Mouse (Mus musculus): ENCODE results near the gene Igsf9.
A peak's percentile ranks its signal among the peaks of the same experiment; 100 is the strongest.

Igsf9 gene

GRCm38 (mm10) chr1:172468301-172468877, 13.2 kb upstream of the Igsf9 start:
- no peak for DNase-seq (ENCODE audit: low spot score)

- DNase-seq (ENCODE audit: low spot score): no peak
Measured at GRCm38 (mm10) chr1:172469373-172469772, 12.2 kb upstream of the Igsf9 start.

DNA sequence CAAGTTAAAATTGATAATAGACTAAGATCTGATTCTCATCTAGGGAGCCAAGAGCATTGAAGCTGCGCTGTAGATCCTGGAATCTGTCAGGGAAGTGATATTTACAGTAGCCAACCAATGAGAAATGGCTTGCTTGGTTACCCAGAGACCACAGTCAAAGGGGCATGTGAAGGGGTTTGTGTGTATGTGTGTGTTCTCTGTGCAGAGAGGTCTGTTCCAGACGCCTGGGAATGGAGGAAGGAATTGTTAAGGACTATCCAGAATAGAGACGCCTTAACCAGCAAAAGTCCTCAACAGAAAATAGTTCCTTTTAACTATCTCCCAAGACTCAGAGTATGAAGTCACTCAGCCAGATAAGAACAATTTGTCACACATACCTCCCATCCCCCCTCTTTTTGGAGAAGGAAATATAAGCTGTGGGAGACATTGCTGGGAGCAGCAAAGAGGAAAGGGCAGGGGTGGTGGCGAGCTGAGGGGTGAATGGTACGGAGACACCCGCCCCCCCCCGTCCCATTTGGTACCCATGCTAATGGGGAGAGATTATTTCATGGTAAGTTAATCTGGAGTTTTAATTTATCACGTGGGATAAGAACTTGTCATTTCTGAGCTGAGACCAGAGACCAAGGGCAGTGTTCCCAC, 11.7 kb upstream of the Igsf9 start:
- no peak for DNase-seq (ENCODE audit: low spot score)

DNA sequence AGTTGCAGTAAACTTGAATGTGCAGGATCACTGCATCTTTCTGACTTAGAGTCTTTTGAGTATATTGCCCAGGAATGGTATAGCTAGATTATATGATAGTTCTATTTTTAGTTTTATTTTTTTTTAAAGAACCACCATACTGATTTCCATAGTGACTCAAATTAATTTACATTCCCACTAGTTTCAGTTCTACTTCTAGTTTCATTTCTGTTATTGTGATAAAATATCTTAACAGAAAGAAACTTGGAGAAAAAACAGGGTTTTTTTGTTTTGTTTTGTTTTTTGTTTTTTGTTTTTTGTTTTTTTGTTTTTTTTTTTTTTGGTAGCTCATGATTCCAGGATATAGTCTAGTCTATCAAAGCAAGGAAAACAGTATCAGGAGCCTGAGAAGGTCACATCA, 8.7 kb upstream of the Igsf9 start:
- no peak for DNase-seq (ENCODE audit: low spot score)

DNA sequence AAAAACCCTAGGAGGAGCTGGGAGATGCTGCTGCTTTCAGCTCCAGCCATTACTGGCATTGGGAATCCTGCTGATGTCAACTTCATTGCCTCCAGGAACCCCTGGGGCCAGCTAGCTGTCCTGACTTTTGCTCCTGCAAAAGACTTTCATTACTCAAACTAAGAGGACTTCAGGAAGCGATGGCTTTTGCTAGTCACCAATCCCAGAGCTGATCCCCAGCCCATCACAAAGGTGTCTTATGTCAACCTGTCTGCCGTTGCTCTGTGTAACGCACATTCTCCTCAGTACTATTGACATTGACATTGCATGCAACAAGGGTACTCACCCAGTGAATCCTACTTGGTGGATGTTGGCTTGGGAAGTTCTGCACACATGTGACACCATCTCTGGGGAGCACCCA, 7.4 kb upstream of the Igsf9 start:
- DNase-seq (ENCODE audit: low spot score): no peak

DNA sequence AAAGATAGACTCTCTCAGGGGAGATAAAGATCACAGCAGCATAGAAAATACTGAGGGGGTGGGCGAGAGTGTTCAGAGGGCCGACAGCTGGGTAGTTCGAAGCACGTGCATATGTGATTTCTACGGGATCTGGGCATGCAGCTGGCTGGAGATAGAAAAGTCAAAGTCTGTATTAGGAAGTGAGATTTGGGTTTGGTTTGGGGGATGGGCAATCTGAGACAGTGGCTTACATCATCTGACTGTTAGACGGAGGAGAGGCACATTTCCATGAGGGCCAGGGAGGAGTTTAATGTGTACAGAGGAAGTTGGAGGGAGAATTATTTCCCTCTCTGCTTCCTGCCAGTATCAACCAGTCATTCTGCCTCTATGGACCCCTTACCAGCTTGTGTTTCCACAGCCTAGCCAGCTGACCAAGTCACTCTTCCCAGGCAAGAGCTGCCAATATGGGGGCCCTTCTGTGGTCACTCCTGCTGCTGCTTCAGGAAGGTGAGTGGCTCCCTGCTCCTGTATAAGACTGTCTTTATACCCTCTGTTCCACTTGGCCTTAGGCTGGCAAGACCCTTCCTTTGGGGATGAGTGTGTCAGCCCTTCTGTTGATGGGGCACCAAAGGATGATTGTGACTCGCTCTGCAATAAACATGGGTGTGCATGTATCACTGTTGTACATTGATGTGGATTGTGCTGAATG, 6.4 kb upstream of the Igsf9 start, which contains the start of gene Slamf9:
TSS of gene Slamf9 (plus strand) at position 305 of the 688 bp plus-strand sequence.
- no peak for DNase-seq (ENCODE audit: low spot score)

DNA sequence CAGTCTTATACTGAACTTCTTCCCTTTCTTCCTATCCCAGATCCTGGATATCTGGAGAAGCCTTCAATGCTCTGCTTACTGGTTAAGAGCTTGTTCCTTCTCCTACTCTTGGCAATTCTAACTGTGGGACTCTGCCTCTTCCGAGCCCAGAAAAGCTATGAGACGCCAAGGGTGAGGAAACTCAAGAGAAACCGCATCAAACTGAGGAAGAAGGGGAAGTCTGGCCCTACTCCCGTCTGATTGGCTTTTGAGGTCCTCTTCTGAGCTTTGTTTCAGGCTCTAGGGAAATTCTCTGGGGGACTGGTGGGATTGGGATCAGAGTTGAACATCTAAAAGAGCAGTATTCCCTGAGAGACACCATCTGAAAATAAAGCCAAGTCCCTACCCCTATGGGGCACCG, 3.6 kb upstream of the Igsf9 start:
- DNase-seq (ENCODE audit: low spot score): no peak

DNA sequence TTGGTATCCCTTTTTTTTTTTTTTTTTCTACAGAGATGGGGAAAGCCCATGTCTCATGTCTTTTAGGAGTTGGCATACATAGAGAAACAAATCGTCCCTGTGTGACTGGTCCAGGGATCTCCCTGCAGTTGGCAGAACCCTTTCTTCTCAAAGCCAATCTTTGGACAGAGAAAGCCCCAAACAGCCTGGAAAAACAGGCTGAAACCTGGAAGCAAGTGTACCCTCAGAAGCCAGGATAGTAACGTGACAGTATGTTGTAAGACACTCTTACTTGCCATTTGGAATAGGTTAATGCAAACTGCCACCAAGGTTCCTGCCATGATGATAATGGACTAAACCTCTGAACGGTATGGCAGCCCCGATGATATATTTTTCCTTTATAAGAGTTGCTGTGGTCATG, 1.2 kb upstream of the Igsf9 start:
- no peak for DNase-seq (ENCODE audit: low spot score)

DNA sequence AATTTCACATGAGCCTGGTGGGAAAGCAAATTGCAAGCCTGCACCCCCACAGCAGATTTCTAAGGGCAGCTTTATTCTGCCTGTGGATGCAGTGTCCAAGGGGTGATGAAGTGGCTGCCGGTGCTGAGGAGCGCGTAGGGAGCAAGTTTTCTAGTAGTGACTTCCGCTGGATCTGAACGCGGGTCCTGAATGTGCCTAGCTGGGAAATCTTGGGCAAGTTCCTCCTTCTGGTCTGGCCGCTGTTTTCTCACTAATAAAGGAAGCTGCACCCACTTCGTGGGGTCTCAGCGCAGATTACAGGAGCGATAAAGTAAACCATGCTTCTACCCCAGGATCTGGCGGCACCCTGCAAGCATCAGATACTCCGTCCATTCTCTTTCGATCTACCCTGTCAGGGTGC, 477 bp upstream of the Igsf9 start:
- no peak for DNase-seq (ENCODE audit: low spot score)

DNA sequence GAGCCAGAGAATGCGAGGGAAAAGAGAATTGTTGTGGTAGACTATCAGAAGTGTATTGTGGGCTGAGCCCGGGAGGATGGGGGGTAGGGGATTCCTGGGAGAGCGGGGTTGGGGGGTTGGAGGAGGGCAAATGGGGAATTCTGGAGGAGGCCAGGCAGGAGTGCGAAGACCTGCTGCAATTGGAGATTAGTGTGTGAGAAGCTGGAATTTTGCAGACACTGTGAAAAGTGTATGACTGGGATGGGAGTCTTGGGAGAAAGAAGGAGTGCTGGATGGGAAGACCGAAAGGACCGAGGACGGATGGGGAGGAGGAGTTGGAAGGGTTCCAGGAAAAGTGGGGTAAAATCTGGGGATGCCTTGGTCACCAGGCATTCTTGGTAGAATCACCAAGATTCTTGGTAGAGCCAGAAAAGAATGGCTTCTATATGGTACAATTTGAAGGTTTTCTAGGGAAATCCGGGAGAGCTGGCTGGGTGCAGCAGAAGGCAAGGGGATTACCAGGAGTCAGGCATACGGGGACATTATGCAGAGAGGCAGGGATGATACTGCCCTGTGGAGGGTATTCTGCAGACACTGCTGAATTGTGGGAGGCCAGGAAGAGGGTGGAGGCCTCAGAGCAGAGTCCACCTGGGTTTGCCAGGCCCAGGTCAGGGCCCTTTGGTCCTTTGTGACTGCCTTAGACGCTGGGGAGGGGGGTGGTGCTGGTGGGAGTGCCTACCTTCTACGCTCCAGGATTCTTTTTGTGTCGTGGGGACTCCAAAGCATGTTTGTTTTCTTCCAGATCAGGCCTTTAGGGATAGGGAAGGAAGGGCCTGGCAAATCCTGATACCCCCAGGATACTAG, 1.2 kb downstream of the Igsf9 start:
- no peak for DNase-seq (ENCODE audit: low spot score)

GRCm38 (mm10) chr1:172483361-172483660, 1.7 kb downstream of the Igsf9 start:
- DNase-seq (ENCODE audit: low spot score): no peak

GRCm38 (mm10) chr1:172484236-172484635, 2.6 kb downstream of the Igsf9 start:
- no peak for DNase-seq (ENCODE audit: low spot score)

GRCm38 (mm10) chr1:172484671-172485070, 3.1 kb downstream of the Igsf9 start:
- no peak for DNase-seq (ENCODE audit: low spot score)

GRCm38 (mm10) chr1:172485821-172486220, 4.2 kb downstream of the Igsf9 start:
- no peak for DNase-seq (ENCODE audit: low spot score)

DNA sequence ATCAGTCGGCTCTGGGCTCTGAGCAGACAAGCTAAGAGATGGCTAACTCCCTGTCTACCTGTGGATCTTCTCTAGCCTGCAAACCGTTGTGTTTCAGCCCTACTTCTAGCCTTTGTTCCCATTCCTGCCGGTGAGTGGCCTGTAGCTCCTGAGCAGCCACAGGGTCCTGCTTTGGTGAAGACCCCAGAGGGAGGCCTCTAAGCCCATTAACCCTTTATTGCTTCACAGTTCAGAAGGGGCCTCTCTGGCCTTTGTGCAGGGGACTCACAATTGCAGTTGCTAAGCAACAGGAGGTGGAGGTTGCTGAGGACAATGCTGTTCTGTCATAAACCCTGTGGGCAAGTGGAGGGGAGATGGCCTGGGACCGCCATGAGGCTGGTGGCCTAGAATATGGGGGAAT, 4.6 kb downstream of the Igsf9 start:
- no peak for DNase-seq (ENCODE audit: low spot score)

- no peak for DNase-seq (ENCODE audit: low spot score)
Measured at GRCm38 (mm10) chr1:172486651-172487050, 5.1 kb downstream of the Igsf9 start.

DNA sequence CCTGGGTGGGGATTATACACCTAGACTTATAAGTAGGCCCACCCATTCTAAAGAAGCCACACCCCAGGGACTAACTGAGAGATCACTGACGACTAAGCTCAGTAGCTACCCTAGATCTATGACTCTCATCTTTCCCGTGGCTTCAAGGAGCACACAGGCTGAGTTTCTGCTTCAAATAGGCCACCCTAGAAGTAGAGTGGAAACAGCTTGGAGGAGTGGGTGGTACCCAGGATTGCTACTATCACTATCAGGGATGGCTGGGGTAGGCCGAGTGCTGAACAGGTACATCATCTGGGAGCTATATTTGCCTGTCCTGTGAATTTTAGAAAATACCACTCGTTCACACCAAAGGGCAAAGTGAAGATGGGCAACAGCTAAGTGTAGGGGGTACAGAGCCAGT, 6.3 kb downstream of the Igsf9 start:
- DNase-seq (ENCODE audit: low spot score): no peak

GRCm38 (mm10) chr1:172488831-172489230, 7.2 kb downstream of the Igsf9 start:
- DNase-seq (ENCODE audit: low spot score): no peak

GRCm38 (mm10) chr1:172489585-172490250, 8.1 kb downstream of the Igsf9 start:
- DNase-seq (ENCODE audit: low spot score): no peak

- peak; percentile 98 for DNase-seq (ENCODE audit: low spot score)
Measured at GRCm38 (mm10) chr1:172490261-172490661, 8.7 kb downstream of the Igsf9 start.

- no peak for DNase-seq (ENCODE audit: low spot score)
Measured at GRCm38 (mm10) chr1:172492047-172492446, 10.5 kb downstream of the Igsf9 start.

DNA sequence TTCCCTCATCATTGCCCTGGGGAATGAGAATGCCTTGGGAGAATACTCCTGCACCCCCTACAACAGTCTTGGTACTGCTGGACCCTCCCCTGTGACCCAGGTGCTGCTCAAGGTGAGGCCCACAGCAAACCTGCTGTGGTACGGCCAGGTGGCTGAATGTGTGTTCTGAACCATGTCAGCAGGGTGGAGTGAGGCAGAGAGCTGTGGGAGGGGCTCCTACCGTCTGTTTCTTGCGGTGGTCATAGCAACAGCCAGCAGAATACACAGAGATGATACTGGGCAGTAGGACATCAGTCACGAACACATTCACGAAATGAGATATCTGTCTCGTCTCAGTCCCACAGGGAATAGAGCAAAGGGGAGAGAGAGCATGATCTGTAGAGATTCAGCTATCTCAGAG, 11.9 kb downstream of the Igsf9 start:
- no peak for DNase-seq (ENCODE audit: low spot score)

Measured in ovary, postnatal 10 days (tissue).